Mouse (Mus musculus) liver, postnatal 0 days (tissue): Measurements from ENCODE around the gene Ip6k2. TPM values are rescaled to one million over a fixed set of nuclear protein-coding genes. Genes with fewer than 3 reads are reported as not detected.

Experiments used
- ATAC-seq: fragments of 200-750 bp; cut with Nextera tagmentation; 2 replicates; pipeline ENCODE4 v1.8.0; 2017; ENCODE audit warnings: mild to moderate bottlenecking, moderate library complexity
- DNase-seq: peaks from one replicate; pipeline ENCODE4 v3.0.0-alpha.2; 2016
- H3K27ac ChIP-seq: fragments of 300-500 bp; sonication (generic); 2 replicates; pipeline ENCODE4 v1.5.1; 2014; ENCODE audit warnings: antibody characterized with exemption, moderate library complexity, mild to moderate bottlenecking, low read depth
- H3K27me3 ChIP-seq: fragments of 300-500 bp; sonication (generic); 2 replicates; pipeline ENCODE4 v1.6.1; 2014; ENCODE audit warnings: low read length, control low read depth, mixed read lengths; ENCODE audit not compliant: insufficient read depth
- H3K36me3 ChIP-seq: fragments of 300-500 bp; sonication (generic); replicated peaks from 2 replicates; pipeline ENCODE4 v1.6.1; 2014; ENCODE audit warnings: mild to moderate bottlenecking, control low read depth, low read length, moderate library complexity, mixed read lengths; ENCODE audit not compliant: insufficient read depth
- H3K4me1 ChIP-seq: fragments of 300-500 bp; sonication (generic); 2 replicates; pipeline ENCODE4 v1.6.1; 2014; ENCODE audit warnings: antibody characterized with exemption, mild to moderate bottlenecking, control low read depth; ENCODE audit not compliant: insufficient read depth
- H3K4me2 ChIP-seq: fragments of 300-500 bp; sonication (generic); 2 replicates; pipeline ENCODE4 v1.6.1; 2014; ENCODE audit warnings: low read depth, mild to moderate bottlenecking, low read length, moderate library complexity, mixed read lengths
- H3K4me3 ChIP-seq: fragments of 300-500 bp; sonication (generic); 2 replicates; pipeline ENCODE4 v1.5.1; 2014; ENCODE audit warnings: low read depth, low read length
- H3K9ac ChIP-seq: fragments of 300-500 bp; sonication (generic); replicated peaks from 2 replicates; pipeline ENCODE4 v1.6.1; 2014; ENCODE audit warnings: mild to moderate bottlenecking, moderate library complexity
- H3K9me3 ChIP-seq: fragments of 300-500 bp; sonication (generic); 2 replicates; pipeline ENCODE4 v1.6.1; 2016; ENCODE audit warnings: mild to moderate bottlenecking, control low read depth, low read length, mixed read lengths
- CTCF ChIP-seq: sonication (generic); IDR thresholded peaks from 2 replicates; pipeline ENCODE4 v1.5.1; 2016; ENCODE audit warnings: antibody characterized with exemption, low read depth
- EP300 ChIP-seq: IDR thresholded peaks from 2 replicates; pipeline ENCODE4 v1.6.1; 2016; ENCODE audit warnings: antibody characterized with exemption, low read depth, mild to moderate bottlenecking
- WGBS: fragments of 180-500 bp; shearing (Covaris S2); extraction: QIAGEN DNeasy Blood & Tissue Kit; methylation state at CpG from one replicate; pipeline ENCODE4 v1.1.7; 2014; ENCODE audit not compliant: insufficient replicate concordance; 5-methylcytosine and 5-hydroxymethylcytosine counted together
- polyA plus RNA-seq: library from polyadenylated mRNA; unstranded; fragments of >200 nt; fragmentation: Nextera tagmentation; extraction: Ambion mirVana; gene quantifications from 2 replicates; pipeline ENCODE4 v1.2.1, GENCODE M21; 2015

The Ip6k2 gene
- polyA plus RNA-seq, 1 experiment from 2014 or later, result 18.6 TPM

DNA sequence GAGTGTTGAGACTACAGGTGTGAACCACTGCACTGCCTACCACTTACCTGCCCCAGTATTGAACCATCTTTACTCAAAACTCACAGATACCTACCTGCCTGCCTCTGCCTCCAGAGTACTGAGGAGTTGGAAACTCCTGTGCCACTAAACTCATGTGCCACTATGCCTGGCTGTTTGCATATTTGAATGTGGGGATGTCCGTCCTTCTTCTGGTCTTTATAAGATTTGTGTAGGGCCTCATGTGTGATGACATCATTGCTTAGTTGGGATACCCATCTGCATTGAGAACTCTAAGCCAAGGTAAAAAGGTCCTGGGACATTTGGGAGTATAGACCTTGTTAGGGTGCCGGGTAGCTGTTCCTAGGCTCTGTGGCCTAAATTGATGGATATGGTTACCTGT lies 3.5 kb downstream of the Ip6k2 start:
- no peak overlapping the region for H3K4me3 ChIP-seq
- H3K4me2 ChIP-seq, result 0 out of 2 replicates have a peak overlapping the region, but pooled peaks have one; percentile 2
- peaks cover 59% of the 10 kb centered on the region for H3K4me1 ChIP-seq
- 88% methylated on average over 2 of the region's 2 CpGs for WGBS
- TF ChIP-seq CTCF, result no peak
- TF ChIP-seq EP300, result no peak
- no peaks in the 10 kb centered on the region for H3K9me3 ChIP-seq
- H3K36me3 ChIP-seq, result peaks cover 6% of the 10 kb centered on the region; the same call in 1 of the 2 replicates
- H3K27ac ChIP-seq, result no peak overlapping the region
- DNase-seq, result no peak
- no peak for ATAC-seq
- H3K9ac ChIP-seq, result no peak overlapping the region
- H3K27me3 ChIP-seq, result no peaks in the 10 kb centered on the region

DNA sequence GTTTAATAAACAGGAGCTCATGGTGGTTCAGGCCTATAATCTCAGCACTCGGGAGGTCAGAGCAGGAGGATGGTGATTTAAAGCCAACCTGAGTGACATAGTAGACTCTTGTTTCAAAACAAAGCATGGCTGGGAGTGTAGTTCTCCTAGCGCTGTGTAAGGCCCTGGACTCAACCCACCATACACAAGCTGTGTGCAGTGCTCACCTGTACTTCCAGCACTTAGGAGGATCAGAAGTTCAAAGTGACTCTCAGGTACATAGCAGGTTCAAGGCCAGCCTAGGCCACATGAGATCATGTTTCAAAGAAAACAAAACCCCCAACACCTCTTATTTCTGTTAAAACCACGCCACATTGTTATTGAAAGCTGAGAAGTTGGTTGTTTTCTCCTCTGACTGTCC lies 5.1 kb downstream of the Ip6k2 start:
- no peaks in the 10 kb centered on the region for H3K27me3 ChIP-seq
- DNase-seq (no peak), ATAC-seq (no peak)
- H3K36me3 ChIP-seq, result peaks cover 6% of the 10 kb centered on the region; the same call in 1 of the 2 replicates
- no peak overlapping the region for H3K9ac ChIP-seq
- TF ChIP-seq CTCF (no peak), EP300 (no peak)
- H3K9me3 ChIP-seq, result no peaks in the 10 kb centered on the region
- H3K4me3 ChIP-seq, result no peak overlapping the region
- no peak overlapping the region for H3K27ac ChIP-seq
- no peak overlapping the region for H3K4me2 ChIP-seq
- H3K4me1 ChIP-seq, result peaks cover 68% of the 10 kb centered on the region
- 74% methylated on average over 3 of the region's 3 CpGs for WGBS

DNA sequence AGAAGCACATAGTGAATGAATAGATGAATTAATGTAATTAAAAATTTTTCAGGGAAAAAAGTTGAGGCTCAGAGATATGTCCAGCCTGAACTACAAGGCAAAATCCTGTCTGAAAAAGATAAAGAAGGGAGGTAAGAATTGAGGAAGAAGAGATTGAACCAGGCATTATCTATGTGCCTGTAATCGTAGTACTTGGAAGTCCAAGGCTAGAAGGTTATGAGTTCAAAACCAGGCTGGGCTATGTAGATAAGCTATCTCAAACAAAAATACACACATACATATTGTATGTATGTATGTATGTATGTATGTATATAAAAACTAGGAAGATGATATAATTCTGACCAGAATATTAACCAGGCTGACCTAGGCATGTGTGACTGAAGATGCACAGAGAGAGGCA lies 8.7 kb downstream of the Ip6k2 start:
- WGBS, result 39% methylated on average over 1 of the region's 1 CpGs

DNA sequence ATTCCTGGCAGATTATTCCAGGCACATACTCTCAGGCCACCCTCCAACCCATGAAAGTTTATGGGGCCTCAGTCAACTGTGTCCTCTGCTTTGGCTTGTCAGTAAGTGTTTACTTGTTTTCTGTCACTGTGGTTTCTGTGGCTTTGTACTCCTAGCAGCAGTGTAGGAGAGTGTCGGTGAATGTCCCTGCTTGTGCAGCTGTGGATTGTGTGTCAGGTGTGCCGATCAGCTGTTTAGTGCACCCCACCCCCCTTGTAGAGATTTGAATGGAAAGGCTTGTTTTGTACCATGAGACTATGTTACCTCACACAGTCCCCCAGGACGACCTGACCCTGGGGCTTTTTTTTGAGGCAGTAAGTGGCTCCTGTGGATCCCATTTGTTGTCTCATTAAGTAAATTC lies 9.1 kb downstream of the Ip6k2 start:
- 31% methylated on average over 3 of the region's 3 CpGs for WGBS
- Histone ChIP-seq H3K9me3 (no peaks in the 10 kb centered on the region), H3K4me3 (no peak overlapping the region), H3K27me3 (no peaks in the 10 kb centered on the region), H3K27ac (peak overlapping the region; percentile 45), H3K9ac (no peak overlapping the region), H3K4me2 (peak overlapping the region; percentile 36), H3K4me1 (peaks cover 72% of the 10 kb centered on the region), H3K36me3 (peaks cover 23% of the 10 kb centered on the region)
- TF ChIP-seq EP300 (no peak), CTCF (no peak)
- peak; percentile 20 for ATAC-seq
- no peak for DNase-seq

More for the DNA sequence above, 8.7 kb downstream of the Ip6k2 start:
- H3K9ac ChIP-seq, result no peak overlapping the region
- ATAC-seq (no peak), DNase-seq (no peak)
- peaks cover 19% of the 10 kb centered on the region for H3K36me3 ChIP-seq
- TF ChIP-seq CTCF (no peak), EP300 (peak; percentile 82)
- no peaks in the 10 kb centered on the region for H3K9me3 ChIP-seq
- peak overlapping the region; percentile 36; the same call in 1 of the 2 replicates for H3K4me2 ChIP-seq
- H3K27me3 ChIP-seq, result no peaks in the 10 kb centered on the region
- H3K4me1 ChIP-seq, result peaks cover 76% of the 10 kb centered on the region
- peak overlapping the region; percentile 45 for H3K27ac ChIP-seq
- H3K4me3 ChIP-seq, result no peak overlapping the region

DNA sequence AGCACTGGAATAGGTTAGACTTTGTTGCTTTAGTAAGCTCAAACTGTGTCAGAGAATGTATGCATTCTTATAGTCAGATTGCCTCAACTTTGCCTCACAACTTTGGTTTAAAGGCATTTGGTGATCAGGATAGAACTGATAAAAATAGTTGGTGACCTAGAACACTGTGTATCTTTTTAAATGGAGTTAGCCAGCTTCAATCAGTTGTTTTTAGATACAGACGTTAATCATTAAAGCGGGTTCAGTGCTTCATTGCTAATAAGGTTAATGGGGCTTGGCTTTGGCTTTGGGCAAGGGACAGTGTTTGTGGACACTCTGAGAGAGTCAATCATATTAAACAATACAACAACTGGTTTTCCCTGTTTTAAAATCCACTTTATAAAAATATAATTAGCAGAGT lies 11.7 kb downstream of the Ip6k2 start:
- Histone ChIP-seq H3K4me3 (peak overlapping the region; percentile 57), H3K27me3 (no peaks in the 10 kb centered on the region), H3K4me2 (peak overlapping the region; percentile 71), H3K9ac (peak overlapping the region; percentile 38), H3K27ac (peak overlapping the region; percentile 95), H3K4me1 (peaks cover 56% of the 10 kb centered on the region), H3K36me3 (peaks cover 41% of the 10 kb centered on the region), H3K9me3 (no peaks in the 10 kb centered on the region)
- TF ChIP-seq EP300, result peak; percentile 31; the same call in 1 of the 2 replicates
- no peak for TF ChIP-seq CTCF
- 36% methylated on average over 2 of the region's 2 CpGs for WGBS
- ATAC-seq (peak; percentile 74), DNase-seq (no peak)

DNA sequence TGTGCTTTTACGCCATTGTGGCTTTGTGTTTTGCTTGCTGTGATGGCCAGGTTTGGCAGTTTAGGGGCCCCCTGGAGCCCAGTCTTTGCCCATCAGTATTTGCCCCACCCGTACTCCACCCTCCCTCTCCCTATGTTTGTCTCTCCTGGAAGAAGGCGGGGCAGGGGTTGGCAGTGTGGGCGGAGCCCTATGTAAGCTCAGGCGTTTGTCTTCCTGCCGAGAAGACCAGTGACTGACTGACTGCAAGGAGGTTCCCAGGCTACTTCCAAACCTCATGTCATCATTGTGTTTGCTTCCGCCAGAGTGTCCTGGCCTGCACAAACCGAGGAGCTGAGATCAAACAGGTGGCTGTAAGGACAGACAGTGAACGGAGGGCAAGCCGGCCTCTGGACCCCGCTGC lies 12.2 kb downstream of the Ip6k2 start:
- TF ChIP-seq CTCF, result no peak
- 0 out of 2 replicates have a peak, but pooled peaks have one; percentile 2 for TF ChIP-seq EP300
- no peaks in the 10 kb centered on the region for H3K9me3 ChIP-seq
- peak; percentile 90 for ATAC-seq
- H3K27me3 ChIP-seq, result no peaks in the 10 kb centered on the region
- H3K4me1 ChIP-seq, result peaks cover 51% of the 10 kb centered on the region
- WGBS, result 32% methylated on average over 11 of the region's 11 CpGs
- peak; percentile 83 for DNase-seq
- H3K4me3 ChIP-seq, result peak overlapping the region; percentile 57
- peak overlapping the region; percentile 71 for H3K4me2 ChIP-seq
- H3K9ac ChIP-seq, result peak overlapping the region; percentile 69
- peak overlapping the region; percentile 95 for H3K27ac ChIP-seq
- H3K36me3 ChIP-seq, result peaks cover 43% of the 10 kb centered on the region
